Mouse (Mus musculus) liver, adult 2 months (tissue): ENCODE measurements at regions not wholly inside any gene's neighbourhood (a gene's known extent, or its start where the extent isn't known, plus 50 kb on each side); places are given as distances from the start of the nearest gene placed in this dataset.

ENCODE experiments used
- DNase-seq: peaks from one replicate; pipeline ENCODE4 v3.0.0-alpha.2; 2011; ENCODE audit warnings: low read depth, low spot score; ENCODE audit errors: extremely low read depth
- H3K27ac ChIP-seq: fragments of 200-500 bp; replicated peaks from 2 replicates; pipeline ENCODE4 v1.5.1; 2012; ENCODE audit warnings: low read depth, mild to moderate bottlenecking, control low read depth, inconsistent platforms, low read length; ENCODE audit not compliant: insufficient read depth
- H3K27me3 ChIP-seq: fragments of 200-500 bp; 2 replicates; pipeline ENCODE4 v1.6.1; 2012; ENCODE audit warnings: mild to moderate bottlenecking, moderate library complexity, low read length, inconsistent platforms; ENCODE audit not compliant: control insufficient read depth, insufficient read depth
- H3K36me3 ChIP-seq: fragments of 200-500 bp; 2 replicates; pipeline ENCODE4 v1.6.1; 2012; ENCODE audit warnings: low read length, inconsistent platforms; ENCODE audit not compliant: control insufficient read depth, insufficient read depth
- H3K4me1 ChIP-seq: fragments of 200-500 bp; 2 replicates; pipeline ENCODE4 v1.6.1; 2011; ENCODE audit warnings: low read length; ENCODE audit not compliant: control insufficient read depth, insufficient read depth
- H3K4me3 ChIP-seq: fragments of 200-500 bp; 2 replicates; pipeline ENCODE4 v1.5.1; 2011; ENCODE audit warnings: low read depth, mild to moderate bottlenecking, control low read depth, low read length, moderate library complexity; ENCODE audit not compliant: insufficient read depth
- H3K79me2 ChIP-seq: fragments of 200-500 bp; 2 replicates; pipeline ENCODE4 v1.6.1; 2012; ENCODE audit warnings: inconsistent platforms, mild to moderate bottlenecking, low read length, moderate library complexity; ENCODE audit not compliant: control insufficient read depth, insufficient read depth
- H3K9ac ChIP-seq: fragments of 200-500 bp; 2 replicates; pipeline ENCODE4 v1.6.1; 2012; ENCODE audit warnings: low read depth, mild to moderate bottlenecking, control low read depth, inconsistent platforms, low read length
- CTCF ChIP-seq: fragments of 200-500 bp; IDR thresholded peaks from 2 replicates; pipeline ENCODE4 v1.5.1; 2011; ENCODE audit warnings: low read depth, low read length, control low read depth
- POLR2A ChIP-seq: fragments of 200-500 bp; IDR thresholded peaks from 2 replicates; pipeline ENCODE4 v1.6.1; 2011; ENCODE audit warnings: low read length, control low read depth; ENCODE audit not compliant: insufficient read depth; ENCODE audit errors: extremely low read depth
- WGBS: fragments of 180-500 bp; shearing (Covaris S2); methylation state at CpG from one replicate; pipeline ENCODE4 v1.1.7; 2018; 5-methylcytosine and 5-hydroxymethylcytosine counted together

DNA sequence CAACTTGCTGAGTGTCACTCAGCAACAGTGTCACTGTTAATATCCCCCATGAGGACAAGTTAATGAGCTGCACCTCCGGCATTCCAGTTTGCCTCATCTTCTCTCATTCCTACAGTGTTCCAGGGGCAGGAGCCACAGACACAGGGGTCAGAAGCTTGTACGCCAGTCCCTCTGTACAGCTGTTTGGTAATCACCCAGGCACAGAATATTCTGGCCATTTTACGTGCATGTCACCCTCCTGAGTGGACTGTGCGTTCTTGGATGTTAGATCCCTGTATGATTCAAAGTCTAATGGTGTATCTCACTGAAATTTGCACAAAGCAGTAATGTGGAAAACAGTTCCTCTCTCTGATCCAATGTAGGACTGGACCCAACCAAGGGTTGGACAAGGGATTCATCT is 66.7 kb upstream of the Lpp start:
- Histone ChIP-seq H3K4me3 (no peak overlapping the region), H3K27ac (no peak overlapping the region), H3K27me3 (no peaks in the 10 kb centered on the region), H3K4me1 (no peaks in the 10 kb centered on the region), H3K79me2 (no peaks in the 10 kb centered on the region), H3K36me3 (no peaks in the 10 kb centered on the region), H3K9ac (no peak overlapping the region)
- no peak for DNase-seq
- 95% methylated on average over 4 of the region's 4 CpGs for WGBS
- TF ChIP-seq CTCF = no peak
- TF ChIP-seq POLR2A = no peak

GRCm38 (mm10) chr16:24326046-24326445 is 67.3 kb upstream of the Lpp start:
- TF ChIP-seq POLR2A (no peak), CTCF (no peak)
- no peak overlapping the region for H3K27ac ChIP-seq
- DNase-seq = peak; percentile 22
- H3K4me1 ChIP-seq = no peaks in the 10 kb centered on the region
- H3K4me3 ChIP-seq = no peak overlapping the region
- H3K27me3 ChIP-seq = no peaks in the 10 kb centered on the region
- 76% methylated on average over 5 of the region's 5 CpGs for WGBS
- H3K79me2 ChIP-seq = no peaks in the 10 kb centered on the region
- no peak overlapping the region for H3K9ac ChIP-seq
- no peaks in the 10 kb centered on the region for H3K36me3 ChIP-seq

DNA sequence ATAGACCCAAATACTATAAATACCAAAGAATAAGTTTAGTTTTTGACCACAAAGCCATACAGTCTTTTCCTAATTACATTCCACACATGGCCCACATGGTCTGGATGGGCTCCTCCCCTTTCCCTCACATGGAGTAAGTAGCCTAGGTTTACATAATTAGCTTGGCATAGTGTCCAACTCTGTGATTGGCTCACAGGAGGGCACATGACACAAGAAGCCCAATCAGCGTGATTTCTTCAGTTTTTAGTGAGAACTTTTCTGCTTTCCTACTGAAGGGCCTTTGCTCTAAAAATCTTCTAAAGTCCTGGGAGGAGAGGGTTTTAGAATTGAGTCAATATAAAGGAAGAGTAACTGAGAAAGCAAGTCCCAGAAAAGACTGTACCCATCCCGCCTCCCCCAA is 68.4 kb upstream of the Lpp start:
- H3K27me3 ChIP-seq = no peaks in the 10 kb centered on the region
- no peaks in the 10 kb centered on the region for H3K79me2 ChIP-seq
- TF ChIP-seq POLR2A (no peak), CTCF (no peak)
- H3K4me1 ChIP-seq = no peaks in the 10 kb centered on the region
- no peak for DNase-seq
- 99% methylated on average over 2 of the region's 2 CpGs for WGBS
- H3K4me3 ChIP-seq = no peak overlapping the region
- no peak overlapping the region for H3K9ac ChIP-seq
- H3K36me3 ChIP-seq = no peaks in the 10 kb centered on the region
- no peak overlapping the region for H3K27ac ChIP-seq

GRCm38 (mm10) chr16:24318723-24319437 is 74.4 kb upstream of the Lpp start:
- Histone ChIP-seq H3K4me1 (no peaks in the 10 kb centered on the region), H3K79me2 (no peaks in the 10 kb centered on the region), H3K4me3 (no peak overlapping the region), H3K27me3 (no peaks in the 10 kb centered on the region), H3K9ac (no peak overlapping the region), H3K27ac (no peak overlapping the region), H3K36me3 (no peaks in the 10 kb centered on the region)
- DNase-seq = no peak
- TF ChIP-seq POLR2A (no peak), CTCF (no peak)
- 85% methylated on average over 8 of the region's 8 CpGs for WGBS

GRCm38 (mm10) chr16:24313544-24314326 is 79.6 kb upstream of the Lpp start:
- no peak for TF ChIP-seq POLR2A
- no peak for TF ChIP-seq CTCF
- peak; percentile 52 for DNase-seq
- WGBS = 57% methylated on average over 7 of the region's 7 CpGs
- no peak overlapping the region for H3K4me3 ChIP-seq
- no peak overlapping the region for H3K27ac ChIP-seq
- no peaks in the 10 kb centered on the region for H3K79me2 ChIP-seq
- no peaks in the 10 kb centered on the region for H3K4me1 ChIP-seq
- no peaks in the 10 kb centered on the region for H3K27me3 ChIP-seq
- H3K9ac ChIP-seq = no peak overlapping the region
- H3K36me3 ChIP-seq = no peaks in the 10 kb centered on the region

DNA sequence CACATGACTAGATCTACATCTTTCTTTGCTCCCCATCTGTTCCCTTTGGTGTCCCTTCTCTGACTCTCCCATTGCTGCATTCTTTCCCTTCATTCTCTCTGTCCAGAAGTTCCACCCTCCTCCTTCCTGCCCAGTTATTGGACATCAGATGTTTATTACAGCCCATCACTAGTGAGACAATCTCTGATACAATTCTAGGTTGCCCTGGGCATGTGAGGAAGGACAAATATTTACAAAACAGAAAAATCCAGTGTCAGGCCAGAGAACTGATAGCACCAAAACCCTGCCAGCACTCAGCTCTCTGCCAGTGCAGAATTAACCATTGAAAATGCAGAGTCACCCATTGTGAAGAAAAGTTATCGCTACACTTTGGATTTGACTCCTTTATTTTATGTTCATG is 87.9 kb upstream of the Lpp start:
- WGBS = 22% methylated on average over 1 of the region's 1 CpGs
- no peaks in the 10 kb centered on the region for H3K27me3 ChIP-seq
- H3K4me1 ChIP-seq = peaks cover 8% of the 10 kb centered on the region
- DNase-seq = peak; percentile 97
- TF ChIP-seq POLR2A (no peak), CTCF (no peak)
- H3K79me2 ChIP-seq = no peaks in the 10 kb centered on the region
- no peaks in the 10 kb centered on the region for H3K36me3 ChIP-seq
- peak overlapping the region; percentile 90 for H3K27ac ChIP-seq
- H3K4me3 ChIP-seq = no peak overlapping the region
- H3K9ac ChIP-seq = peak overlapping the region; percentile 66
